Mouse (Mus musculus) cerebellum, adult 2 months (tissue): Measurements from ENCODE around the gene Ppt2. TPM values are rescaled to one million over a fixed set of nuclear protein-coding genes. Genes with fewer than 3 reads are reported as not detected.
A peak's percentile ranks its signal among the peaks of the same experiment; 100 is the strongest.

Experiments used
- DNase-seq, 2 experiments: peaks; one replicate each; pipeline ENCODE4 v3.0.0; 2021
- H3K27ac ChIP-seq: fragments of 200-500 bp; 2 replicates; pipeline ENCODE4 v1.5.1; 2012; ENCODE audit warnings: low read length, control low read depth, inconsistent platforms; ENCODE audit not compliant: insufficient read depth
- H3K27me3 ChIP-seq: fragments of 200-500 bp; 2 replicates; pipeline ENCODE4 v1.6.1; 2012; ENCODE audit warnings: inconsistent platforms, mild to moderate bottlenecking, low read length, moderate library complexity; ENCODE audit not compliant: control insufficient read depth, insufficient read depth
- H3K4me1 ChIP-seq: fragments of 200-500 bp; 2 replicates; pipeline ENCODE4 v1.6.1; 2011; ENCODE audit warnings: low read length; ENCODE audit not compliant: control insufficient read depth, insufficient read depth
- H3K4me3 ChIP-seq: fragments of 200-500 bp; replicated peaks from 2 replicates; pipeline ENCODE3; 2011; ENCODE audit warnings: mild to moderate bottlenecking, low read depth, low read length, control low read depth; ENCODE audit not compliant: insufficient read depth
- CTCF ChIP-seq: fragments of 200-500 bp; IDR thresholded peaks from 2 replicates; pipeline ENCODE4 v1.5.1; 2011; ENCODE audit warnings: low read depth, mild to moderate bottlenecking, control low read depth, low read length, moderate library complexity, borderline replicate concordance; ENCODE audit not compliant: insufficient read depth
- POLR2A ChIP-seq: fragments of 200-500 bp; IDR thresholded peaks from 2 replicates; pipeline ENCODE4 v1.6.1; 2011; ENCODE audit warnings: low read length, control low read depth, borderline replicate concordance; ENCODE audit not compliant: insufficient read depth
- WGBS: fragments of 180-500 bp; shearing (Covaris S2); methylation state at CpG from one replicate; pipeline ENCODE4 v1.1.7; 2018; 5-methylcytosine and 5-hydroxymethylcytosine counted together
- polyA plus RNA-seq: library from polyadenylated mRNA; depleted of rRNA; stranded (reverse); fragments of >200 nt; gene quantifications from 2 replicates; pipeline ENCODE4 v1.2.3, GENCODE M21; 2012

Ppt2 gene
- polyA plus RNA-seq, 1 experiment: 57.3 TPM

DNA sequence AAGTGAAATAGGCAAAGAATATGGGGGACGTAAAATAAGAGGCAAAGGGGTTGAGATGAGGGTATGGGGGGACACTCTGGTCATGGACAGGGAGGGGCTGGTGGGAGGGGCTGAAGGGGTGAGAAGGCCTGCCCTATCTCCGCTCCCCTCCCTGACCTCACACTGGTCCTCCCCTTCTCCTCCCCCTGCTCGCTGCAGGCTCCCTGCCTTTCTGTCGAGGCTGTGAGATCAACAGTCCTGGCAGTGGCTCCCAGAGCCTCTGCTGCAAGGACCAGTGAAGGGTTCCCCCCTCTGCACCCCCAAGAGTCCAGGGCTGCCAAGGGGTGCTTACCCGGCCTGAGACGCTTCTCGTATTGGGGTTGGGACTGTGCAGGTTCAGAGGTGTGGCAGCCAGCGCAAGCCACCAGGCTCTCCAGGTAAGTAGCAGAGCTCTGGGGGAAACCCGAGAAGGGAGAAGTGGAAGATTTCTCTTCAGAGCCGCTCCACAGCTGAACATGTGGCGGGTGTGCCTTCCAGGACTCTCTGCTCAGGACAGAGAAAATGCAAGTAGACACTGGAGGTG, 32.0 kb upstream of the Ppt2 start:
- WGBS: 38% methylated on average over 11 of the region's 11 CpGs
- H3K4me3 ChIP-seq: no peak overlapping the region
- TF ChIP-seq CTCF: no peak

DNA sequence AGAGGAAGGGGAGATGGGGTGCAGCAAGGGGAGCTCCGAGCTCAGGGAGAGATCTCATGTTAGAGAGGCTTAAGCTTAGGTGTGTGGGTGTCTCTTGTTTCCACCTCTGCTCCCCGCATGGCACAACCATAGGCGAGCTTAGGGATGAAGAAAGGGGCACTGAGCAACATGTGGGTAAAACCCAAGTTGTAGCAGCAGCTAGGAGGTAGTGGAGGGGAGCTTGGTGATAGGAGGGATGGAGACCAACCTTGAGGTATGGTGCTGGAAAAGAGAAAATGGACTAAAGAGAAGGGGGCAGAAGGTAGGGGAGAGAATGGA, 31.5 kb upstream of the Ppt2 start:
- TF ChIP-seq POLR2A: no peak
- no peak for TF ChIP-seq CTCF
- 65% methylated on average over 3 of the region's 3 CpGs for WGBS
- Histone ChIP-seq H3K4me3 (no peak overlapping the region), H3K27me3 (no peaks in the 10 kb centered on the region; the same call in 1 of the 2 replicates), H3K4me1 (peaks cover 5% of the 10 kb centered on the region; the same call in 1 of the 2 replicates), H3K27ac (no peak overlapping the region)
- DNase-seq: no peak

More for the DNA sequence above, 32.0 kb upstream of the Ppt2 start:
- Histone ChIP-seq H3K27ac (no peak overlapping the region), H3K27me3 (no peaks in the 10 kb centered on the region; the same call in 1 of the 2 replicates), H3K4me1 (peaks cover 3% of the 10 kb centered on the region; the same call in 1 of the 2 replicates)
- DNase-seq: no peak

DNA sequence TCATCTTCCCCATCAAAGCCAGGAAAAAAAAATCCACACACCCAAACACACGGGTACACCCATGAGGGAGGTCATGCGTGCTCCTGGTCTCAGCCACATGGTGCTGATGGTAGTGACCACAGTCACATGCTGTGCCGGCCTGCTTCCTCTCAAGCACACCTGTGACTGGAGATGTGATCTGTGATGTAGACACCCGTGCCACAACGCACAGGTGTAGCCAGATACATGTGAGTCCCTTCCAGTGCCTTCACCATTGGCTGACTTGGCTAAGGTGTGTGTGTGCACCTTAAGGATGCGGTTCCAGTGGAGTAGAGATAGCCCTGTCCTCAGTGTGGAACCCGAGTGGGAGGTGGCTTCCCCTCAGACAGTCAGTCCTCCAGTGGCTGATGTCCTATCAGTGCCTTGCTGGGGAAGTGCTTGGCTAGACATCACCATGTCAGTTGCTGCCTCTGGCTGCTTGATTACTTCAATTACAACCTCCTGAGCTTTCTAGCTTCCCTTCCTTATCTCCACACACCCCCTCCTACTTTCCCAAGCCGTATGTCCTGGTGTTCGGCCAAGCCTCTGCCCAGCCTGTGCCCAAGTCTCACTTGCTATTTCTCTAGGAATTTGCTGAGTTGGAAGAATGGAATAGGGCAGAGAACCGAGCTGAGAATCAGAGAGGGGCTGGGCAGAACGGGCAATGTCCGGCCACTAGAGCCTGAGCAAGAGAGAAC, 31.0 kb upstream of the Ppt2 start:
- DNase-seq: no peak
- 56% methylated on average over 12 of the region's 12 CpGs for WGBS
- no peak overlapping the region for H3K4me3 ChIP-seq
- peaks cover 6% of the 10 kb centered on the region; the same call in 1 of the 2 replicates for H3K4me1 ChIP-seq
- no peak overlapping the region for H3K27ac ChIP-seq
- H3K27me3 ChIP-seq: no peaks in the 10 kb centered on the region; the same call in 1 of the 2 replicates
- TF ChIP-seq CTCF (no peak), POLR2A (no peak)

DNA sequence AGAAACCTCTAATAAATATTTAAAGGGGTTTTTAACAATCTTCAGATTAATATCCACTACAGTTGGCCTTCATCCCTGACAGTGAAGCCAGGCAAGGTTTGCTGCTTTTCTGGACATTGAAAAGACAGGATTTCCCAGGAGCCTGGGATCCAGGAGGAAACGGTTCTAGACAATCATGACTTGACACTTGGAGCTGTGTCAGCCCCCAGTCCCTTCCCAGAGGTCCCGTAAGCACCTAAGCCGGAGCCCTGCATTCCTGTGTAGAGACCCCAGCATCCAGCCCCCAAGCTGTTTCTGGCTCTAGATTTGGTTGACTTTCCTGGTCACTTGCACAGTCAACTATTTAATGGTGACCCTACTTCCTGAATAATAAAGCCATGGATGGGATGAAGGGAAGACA, 30.3 kb upstream of the Ppt2 start:
- Histone ChIP-seq H3K27ac (no peak overlapping the region), H3K4me3 (no peak overlapping the region), H3K27me3 (no peaks in the 10 kb centered on the region; the same call in 1 of the 2 replicates), H3K4me1 (peaks cover 6% of the 10 kb centered on the region; the same call in 1 of the 2 replicates)
- TF ChIP-seq CTCF (no peak), POLR2A (no peak)
- WGBS: 58% methylated on average over 3 of the region's 3 CpGs
- no peak for DNase-seq

DNA sequence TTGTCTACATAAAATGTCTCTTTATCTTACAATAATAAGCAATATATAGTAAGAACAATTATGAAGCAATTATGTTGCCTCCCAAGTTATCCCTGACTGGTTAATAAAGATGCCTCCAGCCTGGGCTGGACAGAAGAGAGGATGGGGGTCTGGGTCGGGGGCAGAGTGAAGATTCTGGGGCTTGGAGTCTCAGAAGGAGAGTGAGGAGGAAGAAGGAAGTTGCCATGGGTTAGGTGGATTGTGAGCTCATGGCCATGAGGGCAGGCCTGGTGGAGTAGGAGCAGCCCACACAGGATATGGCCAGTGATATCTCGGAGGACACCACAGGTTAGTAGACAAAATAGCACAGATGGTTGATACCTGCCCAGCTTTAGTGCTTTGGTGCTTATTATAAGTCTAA, 29.8 kb upstream of the Ppt2 start:
- no peak for TF ChIP-seq CTCF
- TF ChIP-seq POLR2A: no peak
- no peak overlapping the region for H3K27ac ChIP-seq
- H3K4me1 ChIP-seq: peaks cover 6% of the 10 kb centered on the region; the same call in 1 of the 2 replicates
- DNase-seq: no peak
- WGBS: 71% methylated on average over 2 of the region's 2 CpGs
- no peak overlapping the region for H3K4me3 ChIP-seq
- no peaks in the 10 kb centered on the region; the same call in 1 of the 2 replicates for H3K27me3 ChIP-seq

DNA sequence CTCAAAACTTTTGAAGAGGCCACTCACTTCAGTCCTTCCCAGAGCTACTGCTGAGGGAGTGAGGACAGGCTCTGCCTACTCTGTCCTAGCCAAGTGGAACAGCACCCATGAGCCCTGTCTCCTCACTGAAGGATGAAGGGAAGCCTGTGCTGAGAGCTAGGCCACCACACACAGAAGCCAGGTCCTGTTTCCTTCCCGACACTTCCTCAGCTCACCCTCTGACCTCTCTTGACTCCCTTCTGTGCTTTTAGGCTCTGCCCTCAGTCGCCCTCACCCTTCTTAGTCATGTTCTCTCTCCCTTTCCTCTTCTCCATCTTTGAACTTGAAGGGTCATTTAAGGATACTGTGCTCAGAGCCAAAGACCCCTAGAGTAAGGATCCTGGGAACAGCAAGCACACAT, 29.0 kb upstream of the Ppt2 start:
- WGBS: 47% methylated on average over 2 of the region's 2 CpGs
- TF ChIP-seq CTCF (no peak), POLR2A (no peak)
- no peak overlapping the region for H3K4me3 ChIP-seq
- H3K4me1 ChIP-seq: peaks cover 6% of the 10 kb centered on the region; the same call in 1 of the 2 replicates
- no peak overlapping the region for H3K27ac ChIP-seq
- no peak for DNase-seq
- no peaks in the 10 kb centered on the region; the same call in 1 of the 2 replicates for H3K27me3 ChIP-seq

DNA sequence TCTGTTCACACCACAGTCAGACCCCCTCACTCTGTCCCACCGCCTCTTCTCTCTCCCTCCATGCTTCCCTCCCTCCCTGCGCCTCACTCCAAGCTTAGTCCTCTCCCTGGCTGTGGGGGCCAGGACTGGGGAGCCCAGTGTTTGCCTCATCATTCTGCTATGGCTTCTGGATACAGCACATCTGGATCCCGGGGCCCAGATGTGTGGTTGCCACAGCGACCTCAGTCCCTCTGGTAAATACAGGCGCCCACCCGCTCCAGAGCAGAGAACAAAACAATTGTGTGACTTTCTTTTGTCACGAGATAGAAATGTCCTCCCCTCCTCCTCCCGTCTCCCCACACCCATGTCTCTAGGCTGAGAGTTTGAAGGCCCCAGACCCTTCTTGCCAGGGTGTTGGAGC, 28.4 kb upstream of the Ppt2 start:
- 27% methylated on average over 8 of the region's 8 CpGs for WGBS
- Histone ChIP-seq H3K27me3 (no peaks in the 10 kb centered on the region; the same call in 1 of the 2 replicates), H3K27ac (no peak overlapping the region), H3K4me1 (peaks cover 6% of the 10 kb centered on the region; the same call in 1 of the 2 replicates), H3K4me3 (no peak overlapping the region)
- DNase-seq: no peak
- TF ChIP-seq CTCF (no peak), POLR2A (no peak)

DNA sequence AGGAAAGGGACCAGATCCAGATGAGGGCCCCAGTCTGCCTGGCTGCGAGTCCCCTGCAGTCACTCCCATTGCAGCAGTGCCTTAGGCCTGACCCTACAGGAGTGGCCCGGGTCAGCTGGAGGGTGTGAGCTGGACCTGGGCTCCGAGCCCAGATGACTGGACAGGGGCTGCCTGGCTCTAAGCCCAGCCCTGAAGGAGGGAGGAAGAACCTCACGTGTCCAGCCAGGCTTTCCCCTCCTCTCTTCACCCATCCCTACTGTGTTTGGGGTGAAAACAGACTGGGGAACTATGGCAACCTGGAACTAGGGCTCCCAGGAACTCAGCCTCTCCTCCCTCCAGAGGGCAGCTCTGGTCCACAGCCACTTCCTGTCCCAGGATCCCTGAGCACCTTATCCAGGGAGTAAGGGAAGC, 27.3 kb upstream of the Ppt2 start:
- no peaks in the 10 kb centered on the region for H3K27me3 ChIP-seq
- peaks cover 6% of the 10 kb centered on the region; the same call in 1 of the 2 replicates for H3K4me1 ChIP-seq
- no peak overlapping the region for H3K27ac ChIP-seq
- TF ChIP-seq POLR2A (no peak), CTCF (no peak; the same call in 1 of the 2 replicates)
- 14% methylated on average over 4 of the region's 4 CpGs for WGBS
- DNase-seq: peak; percentile 34 to 56
- H3K4me3 ChIP-seq: no peak overlapping the region
